Mouse (Mus musculus) myocyte (in vitro differentiated cells): ENCODE results near the gene Nup214.

ENCODE experiments used
- MAX ChIP-seq: IDR thresholded peaks from one replicate; pipeline ENCODE4 v1.6.1; 2011; ENCODE audit warnings: low read depth, mild to moderate bottlenecking, control low read depth
- MYOG ChIP-seq, 3 experiments: IDR thresholded peaks; one replicate each; pipeline ENCODE4 v1.6.1; 2011; ENCODE audit warnings: control low read depth in 2 of 3, low read depth in 2 of 3, mild to moderate bottlenecking in 2 of 3; ENCODE audit not compliant: insufficient read length in 2 of 3, control insufficient read depth in 1 of 3, insufficient read depth in 1 of 3
- POLR2A ChIP-seq: IDR thresholded peaks from one replicate; pipeline ENCODE4 v1.6.1; 2011; ENCODE audit warnings: low read depth, mild to moderate bottlenecking, control low read depth, moderate library complexity; ENCODE audit not compliant: insufficient read length

GRCm38 (mm10) chr2:32066005-32066404 is 91.8 kb downstream of the Nup214 start:
- no peak for TF ChIP-seq MYOG (IDR thresholded peaks at IDR 0.05; ENCODE audit: control insufficient read depth in 1 of 3, insufficient read depth in 1 of 3, insufficient read length in 2 of 3, low read depth in 2 of 3)
- TF ChIP-seq MAX = no peak
- no peak for TF ChIP-seq POLR2A
